Mouse (Mus musculus) heart, adult 11 months (tissue): ENCODE data around the gene Uhrf1.

ENCODE experiments used
- DNase-seq: peaks from one replicate; pipeline ENCODE4 v3.0.0; 2022

The Uhrf1 gene

GRCm38 (mm10) chr17:56276643-56277566 is 26.2 kb upstream of the Uhrf1 start, which contains the start of gene Ticam1:
TSS of gene Ticam1 (minus strand) at chr17:56276786.
- DNase-seq = peak; percentile 100

- DNase-seq = peak; percentile 92
These were observed 25.6 kb upstream of the Uhrf1 start for GRCm38 (mm10) chr17:56277567-56277893.

- no peak for DNase-seq
These were observed 24.8 kb upstream of the Uhrf1 start for GRCm38 (mm10) chr17:56278340-56278739.

GRCm38 (mm10) chr17:56279481-56280155 is 23.5 kb upstream of the Uhrf1 start:
- DNase-seq = peak; percentile 97

GRCm38 (mm10) chr17:56281193-56281592 is 21.9 kb upstream of the Uhrf1 start:
- DNase-seq = no peak

- DNase-seq = peak; percentile 95
These were observed 20.3 kb upstream of the Uhrf1 start for GRCm38 (mm10) chr17:56282802-56283201.

- no peak for DNase-seq
These were observed 19.8 kb upstream of the Uhrf1 start for GRCm38 (mm10) chr17:56283316-56283715.

- no peak for DNase-seq
These were observed 17.1 kb upstream of the Uhrf1 start for GRCm38 (mm10) chr17:56285995-56286394.

GRCm38 (mm10) chr17:56287830-56288229 is 15.3 kb upstream of the Uhrf1 start:
- DNase-seq = peak; percentile 96

GRCm38 (mm10) chr17:56288866-56289265 is 14.3 kb upstream of the Uhrf1 start:
- DNase-seq = no peak

- DNase-seq = peak; percentile 97
These were observed 13.5 kb upstream of the Uhrf1 start for GRCm38 (mm10) chr17:56289371-56290331.

GRCm38 (mm10) chr17:56290388-56291170 is 12.5 kb upstream of the Uhrf1 start:
- DNase-seq = peak; percentile 100

GRCm38 (mm10) chr17:56291171-56291511 is 12.0 kb upstream of the Uhrf1 start:
- DNase-seq = peak; percentile 100

GRCm38 (mm10) chr17:56291826-56292475 is 11.2 kb upstream of the Uhrf1 start:
- no peak for DNase-seq

- DNase-seq = peak; percentile 97
These were observed 10.4 kb upstream of the Uhrf1 start, which contains the start of gene Plin3 for GRCm38 (mm10) chr17:56292531-56293222. TSS of gene Plin3 (minus strand) at chr17:56292873.

- peak; percentile 93 for DNase-seq
These were observed 9.8 kb upstream of the Uhrf1 start for GRCm38 (mm10) chr17:56293291-56293690.

GRCm38 (mm10) chr17:56294241-56294640 is 8.9 kb upstream of the Uhrf1 start:
- no peak for DNase-seq

GRCm38 (mm10) chr17:56296201-56296600 is 6.9 kb upstream of the Uhrf1 start:
- DNase-seq = no peak

GRCm38 (mm10) chr17:56298238-56298637 is 4.9 kb upstream of the Uhrf1 start:
- no peak for DNase-seq

GRCm38 (mm10) chr17:56300186-56300585 is 2.9 kb upstream of the Uhrf1 start, which contains the start of gene Arrdc5:
TSS of gene Arrdc5 (minus strand) at chr17:56300286.
- no peak for DNase-seq
